Mouse (Mus musculus) left cerebral cortex, adult 8-10 months (tissue): ENCODE results near the gene Pcx. TPM values are rescaled to one million over a fixed set of nuclear protein-coding genes. Genes with fewer than 3 reads are reported as not detected.

Experiments used
- DNase-seq, 2 experiments: peaks; one replicate each; pipeline ENCODE4 v3.0.0; 2022; ENCODE audit warnings: low spot score in 2 of 2
- total RNA-seq, 4 experiments: library from RNA; stranded (reverse); gene quantifications; 2 replicates each; pipeline ENCODE4 v1.2.4; 2022

Gene Pcx
- total RNA-seq = 10 to 100 TPM; 75.7 to 85.2 (median 81.3) TPM

GRCm38 (mm10) chr19:4509986-4510963, at the start of gene Pcx:
TSS of gene Pcx (plus strand) at chr19:4510472.
- DNase-seq = peak; percentile 95 to 99

GRCm38 (mm10) chr19:4461981-4462380, 48.3 kb upstream of the Pcx start:
- DNase-seq = no peak

- no peak for DNase-seq
Measured at GRCm38 (mm10) chr19:4464666-4465065, 45.6 kb upstream of the Pcx start.

GRCm38 (mm10) chr19:4468363-4468762, 41.9 kb upstream of the Pcx start:
- no peak for DNase-seq

- no peak for DNase-seq
Measured at GRCm38 (mm10) chr19:4473549-4473948, 36.7 kb upstream of the Pcx start.

- no peak for DNase-seq
Measured at GRCm38 (mm10) chr19:4474739-4475138, 35.5 kb upstream of the Pcx start.

GRCm38 (mm10) chr19:4475224-4475925, 34.9 kb upstream of the Pcx start:
- DNase-seq = peak in 1 of 2 experiments; percentile 41

GRCm38 (mm10) chr19:4476601-4477257, 33.5 kb upstream of the Pcx start:
- peak; percentile 43 to 46 for DNase-seq

- DNase-seq = peak; percentile 64 to 72
Measured at GRCm38 (mm10) chr19:4477345-4478189, 32.7 kb upstream of the Pcx start, which contains the start of gene Syt12. TSS of gene Syt12 (minus strand) at chr19:4477447.

GRCm38 (mm10) chr19:4478190-4478516, 32.1 kb upstream of the Pcx start:
- no peak for DNase-seq

GRCm38 (mm10) chr19:4480041-4480440, 30.2 kb upstream of the Pcx start:
- DNase-seq = no peak

- peak in 1 of 2 experiments; percentile 71 for DNase-seq
Measured at GRCm38 (mm10) chr19:4481326-4481725, 28.9 kb upstream of the Pcx start.

GRCm38 (mm10) chr19:4482111-4482859, 28.0 kb upstream of the Pcx start:
- DNase-seq = no peak

GRCm38 (mm10) chr19:4485006-4485405, 25.3 kb upstream of the Pcx start:
- no peak for DNase-seq

- DNase-seq = no peak
Measured at GRCm38 (mm10) chr19:4487877-4488276, 22.4 kb upstream of the Pcx start.

GRCm38 (mm10) chr19:4491080-4491695, 19.1 kb upstream of the Pcx start:
- DNase-seq = no peak

GRCm38 (mm10) chr19:4492526-4493296, 17.6 kb upstream of the Pcx start:
- peak in 1 of 2 experiments; percentile 28 for DNase-seq

- no peak for DNase-seq
Measured at GRCm38 (mm10) chr19:4494707-4495106, 15.6 kb upstream of the Pcx start.

GRCm38 (mm10) chr19:4495814-4496213, 14.5 kb upstream of the Pcx start:
- DNase-seq = no peak
